Mouse (Mus musculus) limb, embryonic 15.5 days (tissue): ENCODE results near the gene Atf7ip. TPM values are rescaled to one million over a fixed set of nuclear protein-coding genes. Genes with fewer than 3 reads are reported as not detected.

ENCODE experiments used
- ATAC-seq: fragments of 200-750 bp; cut with Nextera tagmentation; 2 replicates; pipeline ENCODE4 v1.8.0; 2017; ENCODE audit warnings: low read depth, moderate TSS enrichment; ENCODE audit not compliant: insufficient number of reproducible peaks, low FRiP score, low TSS enrichment
- H3K27ac ChIP-seq: fragments of 300-500 bp; sonication (generic); 2 replicates; pipeline ENCODE4 v1.5.1; 2015; ENCODE audit warnings: moderate library complexity, mild to moderate bottlenecking, inconsistent platforms
- H3K27me3 ChIP-seq: fragments of 300-500 bp; sonication (generic); 2 replicates; pipeline ENCODE4 v1.6.1; 2015; ENCODE audit warnings: inconsistent platforms
- H3K36me3 ChIP-seq: fragments of 300-500 bp; sonication (generic); 2 replicates; pipeline ENCODE4 v1.6.1; 2015; ENCODE audit warnings: inconsistent platforms
- H3K4me1 ChIP-seq: fragments of 300-500 bp; sonication (generic); 2 replicates; pipeline ENCODE4 v1.6.1; 2015; ENCODE audit warnings: inconsistent platforms
- H3K4me2 ChIP-seq: fragments of 300-500 bp; sonication (generic); 2 replicates; pipeline ENCODE4 v1.6.1; 2015; ENCODE audit warnings: mild to moderate bottlenecking, inconsistent platforms
- H3K4me3 ChIP-seq: fragments of 300-500 bp; sonication (generic); 2 replicates; pipeline ENCODE4 v1.5.1; 2015; ENCODE audit warnings: mild to moderate bottlenecking, inconsistent platforms
- H3K9ac ChIP-seq: fragments of 300-500 bp; sonication (generic); 2 replicates; pipeline ENCODE4 v1.6.1; 2015; ENCODE audit warnings: inconsistent platforms
- H3K9me3 ChIP-seq: fragments of 300-500 bp; sonication (generic); 2 replicates; pipeline ENCODE4 v1.6.1; 2016; ENCODE audit warnings: inconsistent platforms
- WGBS: fragments of 180-500 bp; shearing (Covaris S2); methylation state at CpG from one replicate; pipeline ENCODE4 v1.1.7; 2015; 5-methylcytosine and 5-hydroxymethylcytosine counted together
- polyA plus RNA-seq: library from polyadenylated mRNA; unstranded; fragments of >200 nt; fragmentation: Nextera tagmentation; extraction: Ambion mirVana; gene quantifications from 2 replicates; pipeline ENCODE4 v1.2.1, GENCODE M21; 2015

The Atf7ip gene
- polyA plus RNA-seq, 1 experiment from 2014 or later, result 35.2 TPM

DNA sequence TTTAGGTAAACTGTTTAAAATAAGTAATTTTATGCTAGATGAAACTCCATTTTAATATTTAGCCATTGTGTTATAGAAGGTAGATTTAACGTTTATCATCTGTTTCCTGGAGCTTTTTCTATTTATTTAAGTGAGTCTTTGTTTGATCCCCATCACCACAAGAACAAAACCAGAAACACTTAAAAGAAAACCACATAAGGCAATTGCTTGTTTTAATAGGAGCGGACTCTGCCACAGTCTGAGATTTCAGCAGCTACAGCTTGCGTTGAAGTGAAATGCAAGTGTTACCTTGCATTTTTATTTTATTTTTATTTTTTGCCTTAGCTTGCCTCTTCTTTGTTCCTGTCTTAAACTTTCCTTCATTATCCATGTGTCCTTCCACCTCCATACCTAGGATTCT, 43.6 kb downstream of the Atf7ip start:
- Histone ChIP-seq H3K9ac (no peak overlapping the region), H3K4me1 (peaks cover 20% of the 10 kb centered on the region), H3K27ac (peak overlapping the region; percentile 33), H3K27me3 (no peaks in the 10 kb centered on the region), H3K36me3 (no peaks in the 10 kb centered on the region), H3K4me3 (no peak overlapping the region), H3K9me3 (no peaks in the 10 kb centered on the region), H3K4me2 (no peak overlapping the region)
- ATAC-seq, result no peak
- WGBS, result 68% methylated on average over 3 of the region's 3 CpGs

DNA sequence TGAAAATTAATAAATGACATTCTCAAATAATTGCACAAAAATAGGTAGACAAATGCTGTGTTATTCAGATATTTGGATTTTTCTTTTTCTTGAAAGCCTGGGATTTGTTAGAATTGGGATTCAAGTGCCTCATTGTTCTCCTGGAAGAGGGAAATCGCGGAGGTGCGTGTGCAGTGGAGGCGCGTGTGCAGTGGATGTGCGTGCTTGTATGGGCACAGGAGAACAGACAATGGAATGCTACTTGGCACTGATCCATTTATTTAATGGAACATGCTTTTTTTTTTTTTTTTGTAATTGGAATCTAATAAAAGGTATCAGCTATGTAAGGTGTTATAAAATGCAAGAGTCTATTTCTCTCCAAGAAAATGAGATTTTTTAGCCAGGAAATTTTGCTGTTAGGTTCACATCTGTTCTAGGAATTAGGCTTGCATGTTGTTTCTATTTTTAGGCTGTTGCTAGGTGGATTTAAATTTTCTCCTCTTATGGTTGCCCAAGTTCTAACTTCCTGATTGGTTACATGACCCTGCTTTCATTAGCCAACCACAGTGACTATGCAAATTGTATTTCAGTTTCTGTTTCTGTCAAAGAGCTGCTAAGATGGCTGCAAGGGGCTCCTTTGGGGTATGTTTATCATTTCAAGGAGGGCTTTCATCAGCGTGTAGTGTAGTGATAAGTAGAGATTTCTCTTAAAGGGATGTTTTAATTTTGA, 44.8 kb downstream of the Atf7ip start:
- no peaks in the 10 kb centered on the region for H3K9me3 ChIP-seq
- H3K27ac ChIP-seq, result peak overlapping the region; percentile 83
- WGBS, result 30% methylated on average over 7 of the region's 7 CpGs
- H3K4me1 ChIP-seq, result peaks cover 26% of the 10 kb centered on the region
- no peak overlapping the region for H3K9ac ChIP-seq
- peak overlapping the region; percentile 20; the same call in 1 of the 2 replicates for H3K4me2 ChIP-seq
- peak overlapping the region; percentile 19; the same call in 1 of the 2 replicates for H3K4me3 ChIP-seq
- no peaks in the 10 kb centered on the region for H3K36me3 ChIP-seq
- peak; percentile 75; the same call in 1 of the 2 replicates for ATAC-seq
- no peaks in the 10 kb centered on the region for H3K27me3 ChIP-seq

- Histone ChIP-seq H3K4me2 (no peak overlapping the region), H3K27me3 (no peaks in the 10 kb centered on the region), H3K36me3 (no peaks in the 10 kb centered on the region), H3K27ac (no peak overlapping the region), H3K9me3 (no peaks in the 10 kb centered on the region), H3K4me3 (no peak overlapping the region), H3K9ac (no peak overlapping the region), H3K4me1 (peaks cover 26% of the 10 kb centered on the region)
- no peak for ATAC-seq
- 71% methylated on average over 7 of the region's 7 CpGs for WGBS
Observed at GRCm38 (mm10) chr6:136551550-136552109, 45.7 kb downstream of the Atf7ip start.

GRCm38 (mm10) chr6:136553156-136553555, 47.2 kb downstream of the Atf7ip start:
- no peak for ATAC-seq
- Histone ChIP-seq H3K4me2 (no peak overlapping the region), H3K4me3 (no peak overlapping the region), H3K9ac (no peak overlapping the region), H3K27me3 (no peaks in the 10 kb centered on the region), H3K4me1 (peaks cover 24% of the 10 kb centered on the region), H3K36me3 (peaks cover 5% of the 10 kb centered on the region; the same call in 1 of the 2 replicates), H3K27ac (peak overlapping the region; percentile 78), H3K9me3 (no peaks in the 10 kb centered on the region)
- 74% methylated on average over 5 of the region's 5 CpGs for WGBS

DNA sequence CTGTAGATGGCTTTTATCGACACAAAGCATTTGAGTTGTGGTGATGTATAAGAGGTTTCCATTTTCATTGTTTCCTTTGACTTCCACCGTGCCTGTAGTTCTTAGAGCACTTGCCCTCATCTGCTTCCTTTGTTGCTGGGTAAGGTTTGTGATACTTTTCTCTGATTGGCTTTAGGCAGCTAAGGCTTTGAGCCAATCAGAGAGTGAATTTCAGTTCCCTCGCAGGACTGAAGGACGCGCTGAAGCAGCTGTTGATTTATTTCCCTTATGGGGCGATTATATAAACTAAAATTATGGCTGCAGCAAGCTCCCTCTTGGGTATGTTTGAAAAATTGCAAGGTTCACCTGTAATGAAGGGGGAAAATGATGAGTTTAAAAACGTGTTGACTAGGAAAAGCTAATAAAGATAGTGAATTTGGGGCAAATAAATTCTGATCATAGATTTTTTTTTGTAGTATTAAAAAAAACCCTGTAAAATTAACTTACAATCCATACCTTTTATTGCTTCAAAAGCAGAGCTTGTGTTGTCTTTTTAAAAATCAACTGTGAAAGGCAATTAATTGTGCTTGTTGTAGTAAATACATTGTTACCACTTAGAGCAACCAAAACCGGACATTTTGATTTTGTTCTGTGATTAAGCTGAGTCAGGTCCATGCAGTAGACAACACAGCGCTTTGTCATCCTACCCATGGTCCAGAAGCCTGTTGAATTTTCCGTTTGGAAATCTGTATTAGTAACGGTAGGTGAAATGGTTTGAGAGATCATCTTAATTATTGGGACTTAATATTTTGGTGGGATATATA, 48.0 kb downstream of the Atf7ip start:
- Histone ChIP-seq H3K27ac (peak overlapping the region; percentile 78), H3K9me3 (no peaks in the 10 kb centered on the region), H3K4me2 (no peak overlapping the region), H3K4me1 (peaks cover 18% of the 10 kb centered on the region), H3K27me3 (no peaks in the 10 kb centered on the region), H3K9ac (no peak overlapping the region), H3K36me3 (peaks cover 5% of the 10 kb centered on the region; the same call in 1 of the 2 replicates), H3K4me3 (no peak overlapping the region)
- ATAC-seq, result peak; percentile 71; the same call in 1 of the 2 replicates
- 25% methylated on average over 11 of the region's 11 CpGs for WGBS

- WGBS, result 79% methylated on average over 7 of the region's 7 CpGs
- H3K9me3 ChIP-seq, result no peaks in the 10 kb centered on the region
- peaks cover 8% of the 10 kb centered on the region for H3K36me3 ChIP-seq
- no peak for ATAC-seq
- H3K27me3 ChIP-seq, result no peaks in the 10 kb centered on the region
- peaks cover 15% of the 10 kb centered on the region for H3K4me1 ChIP-seq
- H3K27ac ChIP-seq, result peak overlapping the region; percentile 48
- H3K9ac ChIP-seq, result no peak overlapping the region
- no peak overlapping the region for H3K4me3 ChIP-seq
- no peak overlapping the region for H3K4me2 ChIP-seq
Observed at GRCm38 (mm10) chr6:136554774-136555522, 49.0 kb downstream of the Atf7ip start.

DNA sequence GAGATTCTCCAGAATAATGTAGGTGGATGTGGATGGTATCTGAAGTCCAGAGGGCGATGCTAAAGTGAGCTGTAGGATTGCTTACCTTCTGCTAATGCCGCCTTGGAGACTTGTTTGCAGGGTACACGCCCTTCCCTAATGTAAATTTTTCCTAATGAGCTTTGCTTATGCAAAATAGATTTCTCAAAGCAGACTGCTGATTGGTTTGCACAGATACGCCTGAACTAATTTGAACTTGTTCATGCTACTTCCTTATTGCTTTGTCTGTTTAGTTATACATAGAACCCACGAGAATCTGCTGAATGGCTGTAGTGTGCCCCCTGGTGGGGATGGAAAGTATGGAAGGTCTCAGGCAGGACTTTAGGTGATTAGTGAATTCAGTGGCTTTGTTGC, 49.6 kb downstream of the Atf7ip start:
- ATAC-seq, result no peak
- Histone ChIP-seq H3K4me2 (no peak overlapping the region), H3K27me3 (no peaks in the 10 kb centered on the region), H3K4me3 (no peak overlapping the region), H3K9ac (no peak overlapping the region), H3K27ac (peak overlapping the region; percentile 47; the same call in 1 of the 2 replicates), H3K4me1 (peaks cover 15% of the 10 kb centered on the region), H3K36me3 (peaks cover 14% of the 10 kb centered on the region), H3K9me3 (no peaks in the 10 kb centered on the region)
- WGBS, result 65% methylated on average over 5 of the region's 5 CpGs

DNA sequence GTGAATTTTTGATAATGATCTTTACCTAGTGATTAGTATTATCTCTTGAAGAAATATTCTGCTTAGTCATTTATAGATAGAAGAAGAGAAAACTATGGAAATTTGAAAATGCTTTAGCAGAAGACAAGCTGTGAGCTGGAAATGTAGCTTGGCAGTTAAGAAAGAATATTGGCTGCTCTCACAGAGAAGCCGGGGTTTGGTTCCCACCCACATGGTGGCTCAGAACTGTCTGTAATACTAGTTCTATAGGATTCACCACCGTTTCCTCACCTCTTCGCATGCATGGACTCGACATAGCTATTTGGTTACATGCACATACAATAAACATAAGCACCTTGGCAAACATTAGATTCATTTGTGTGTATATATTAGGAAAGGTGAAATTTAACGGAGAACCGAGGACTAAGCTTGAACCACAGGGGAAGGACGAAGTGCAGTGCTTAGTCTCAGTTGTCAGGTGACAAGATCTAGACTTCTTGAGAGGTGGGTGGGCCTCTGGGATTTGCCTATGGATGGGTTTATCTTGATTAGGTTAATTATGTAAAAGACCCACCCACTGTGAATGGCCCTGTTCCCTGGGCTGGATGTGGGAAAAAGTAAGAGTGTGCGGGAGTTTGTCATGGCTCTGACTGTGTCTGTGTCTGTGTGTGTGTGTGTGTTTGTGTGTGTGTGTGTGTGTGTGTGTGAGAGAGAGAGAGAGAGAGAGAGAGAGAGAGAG, 52.5 kb downstream of the Atf7ip start:
- H3K4me3 ChIP-seq, result no peak overlapping the region
- no peak for ATAC-seq
- no peak overlapping the region for H3K9ac ChIP-seq
- no peak overlapping the region for H3K4me2 ChIP-seq
- no peak overlapping the region for H3K27ac ChIP-seq
- H3K9me3 ChIP-seq, result no peaks in the 10 kb centered on the region
- H3K27me3 ChIP-seq, result no peaks in the 10 kb centered on the region
- 85% methylated on average over 8 of the region's 8 CpGs for WGBS
- H3K36me3 ChIP-seq, result peaks cover 36% of the 10 kb centered on the region
- peaks cover 10% of the 10 kb centered on the region for H3K4me1 ChIP-seq

DNA sequence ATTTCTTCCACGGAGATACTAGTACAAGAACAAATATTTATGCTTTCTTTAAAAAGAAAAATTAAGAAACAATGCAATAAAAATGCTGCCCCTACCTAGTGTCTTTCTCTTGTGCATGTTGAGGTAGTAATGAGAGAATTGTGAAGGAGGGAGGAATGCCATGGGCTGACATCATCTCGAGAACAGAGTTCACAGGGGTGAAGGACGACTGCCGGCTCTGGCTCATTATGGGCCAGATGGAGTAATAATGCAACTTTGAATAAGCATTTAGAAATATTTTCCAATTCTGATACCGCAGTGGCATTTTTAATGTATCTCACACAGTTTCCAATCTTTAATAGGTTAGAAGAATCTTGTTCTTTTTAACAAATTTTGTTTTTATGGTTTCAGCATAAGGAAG, 60.0 kb downstream of the Atf7ip start:
- peaks cover 14% of the 10 kb centered on the region; the same call in 1 of the 2 replicates for H3K9me3 ChIP-seq
- H3K27me3 ChIP-seq, result no peaks in the 10 kb centered on the region
- ATAC-seq, result no peak
- H3K9ac ChIP-seq, result no peak overlapping the region
- H3K27ac ChIP-seq, result no peak overlapping the region
- no peak overlapping the region for H3K4me3 ChIP-seq
- no peaks in the 10 kb centered on the region for H3K4me1 ChIP-seq
- peaks cover 74% of the 10 kb centered on the region for H3K36me3 ChIP-seq
- no peak overlapping the region for H3K4me2 ChIP-seq
- 82% methylated on average over 5 of the region's 5 CpGs for WGBS

- Histone ChIP-seq H3K9me3 (no peaks in the 10 kb centered on the region), H3K9ac (no peak overlapping the region), H3K27ac (no peak overlapping the region), H3K4me2 (no peak overlapping the region), H3K36me3 (peaks cover 63% of the 10 kb centered on the region), H3K4me3 (no peak overlapping the region), H3K27me3 (no peaks in the 10 kb centered on the region), H3K4me1 (no peaks in the 10 kb centered on the region)
- WGBS, result 90% methylated on average over 4 of the region's 4 CpGs
- ATAC-seq, result no peak
Observed at GRCm38 (mm10) chr6:136590739-136591138, 84.8 kb downstream of the Atf7ip start.

DNA sequence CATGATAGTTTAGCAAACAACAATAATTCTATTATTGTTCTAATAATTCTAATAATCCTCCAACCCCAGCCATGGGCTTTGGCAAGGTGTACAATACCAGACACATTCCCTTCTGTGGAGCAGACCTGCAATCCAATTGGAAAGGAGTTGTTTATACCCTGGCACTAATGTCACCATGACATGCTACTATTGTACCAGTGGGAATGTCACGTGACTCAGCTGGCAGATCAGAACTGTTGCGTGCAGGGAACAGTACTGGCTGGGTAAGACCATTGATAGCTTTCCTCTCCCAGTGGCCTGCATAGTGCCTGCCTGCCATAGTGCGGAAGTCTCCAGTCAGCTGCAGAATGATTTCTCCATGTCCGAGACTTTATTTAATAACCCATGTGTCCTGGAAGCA, 88.6 kb downstream of the Atf7ip start:
- Histone ChIP-seq H3K4me2 (no peak overlapping the region), H3K27me3 (no peaks in the 10 kb centered on the region), H3K27ac (no peak overlapping the region), H3K4me3 (no peak overlapping the region), H3K4me1 (no peaks in the 10 kb centered on the region), H3K9ac (no peak overlapping the region), H3K36me3 (peaks cover 61% of the 10 kb centered on the region), H3K9me3 (no peaks in the 10 kb centered on the region)
- ATAC-seq, result no peak
- 88% methylated on average over 4 of the region's 4 CpGs for WGBS
